Mouse (Mus musculus) neural tube, embryonic 14.5 days (tissue): ENCODE measurements at regions not wholly inside any gene's neighbourhood (a gene's known extent, or its start where the extent isn't known, plus 50 kb on each side); places are given as distances from the start of the nearest gene placed in this dataset.

Experiments used
- ATAC-seq: fragments of 200-750 bp; cut with Nextera tagmentation; 2 replicates; pipeline ENCODE4 v1.8.0; 2017; ENCODE audit warnings: low read depth, mild to moderate bottlenecking, moderate TSS enrichment, moderate library complexity
- H3K27ac ChIP-seq: fragments of 300-500 bp; sonication (generic); 2 replicates; pipeline ENCODE4 v1.5.1; 2014; ENCODE audit warnings: low read depth, mild to moderate bottlenecking, control low read depth, low read length, moderate library complexity, mixed read lengths
- H3K27me3 ChIP-seq: fragments of 300-500 bp; sonication (generic); 2 replicates; pipeline ENCODE4 v1.6.1; 2014; ENCODE audit warnings: low read length; ENCODE audit not compliant: control insufficient read depth, insufficient read depth
- H3K36me3 ChIP-seq: fragments of 300-500 bp; sonication (generic); 2 replicates; pipeline ENCODE4 v1.6.1; 2014; ENCODE audit warnings: low read length, mixed read lengths; ENCODE audit not compliant: control insufficient read depth, insufficient read depth
- H3K4me1 ChIP-seq: fragments of 300-500 bp; sonication (generic); 2 replicates; pipeline ENCODE4 v1.6.1; 2014; ENCODE audit warnings: low read length; ENCODE audit not compliant: control insufficient read depth, insufficient read depth
- H3K4me2 ChIP-seq: fragments of 300-500 bp; sonication (generic); 2 replicates; pipeline ENCODE4 v1.6.1; 2014; ENCODE audit warnings: mild to moderate bottlenecking, low read depth, low read length, control low read depth
- H3K4me3 ChIP-seq: fragments of 300-500 bp; sonication (generic); 2 replicates; pipeline ENCODE4 v1.5.1; 2014; ENCODE audit warnings: low read depth, low read length, control low read depth, mixed read lengths
- H3K9ac ChIP-seq: fragments of 300-500 bp; sonication (generic); replicated peaks from 2 replicates; pipeline ENCODE4 v1.6.1; 2014; ENCODE audit warnings: low read depth, mild to moderate bottlenecking, control low read depth, low read length, mixed read lengths
- H3K9me3 ChIP-seq: fragments of 300-500 bp; sonication (generic); 2 replicates; pipeline ENCODE4 v1.6.1; 2016; ENCODE audit warnings: low read length; ENCODE audit not compliant: control insufficient read depth
- WGBS: fragments of 180-500 bp; shearing (Covaris S2); extraction: QIAGEN DNeasy Blood & Tissue Kit; methylation state at CpG from one replicate; pipeline ENCODE4 v1.1.7; 2014; 5-methylcytosine and 5-hydroxymethylcytosine counted together

GRCm38 (mm10) chr7:94706457-94706856, 1464.6 kb upstream of the Tenm4 start:
- H3K9ac ChIP-seq = no peak overlapping the region
- no peak overlapping the region for H3K27ac ChIP-seq
- H3K4me2 ChIP-seq = no peak overlapping the region
- H3K4me3 ChIP-seq = no peak overlapping the region
- no peaks in the 10 kb centered on the region for H3K4me1 ChIP-seq
- H3K36me3 ChIP-seq = no peaks in the 10 kb centered on the region
- H3K27me3 ChIP-seq = no peaks in the 10 kb centered on the region
- no peak for ATAC-seq
- H3K9me3 ChIP-seq = no peaks in the 10 kb centered on the region

GRCm38 (mm10) chr7:94733433-94733832, 1437.6 kb upstream of the Tenm4 start:
- Histone ChIP-seq H3K9ac (no peak overlapping the region), H3K36me3 (no peaks in the 10 kb centered on the region), H3K4me2 (no peak overlapping the region), H3K27me3 (no peaks in the 10 kb centered on the region), H3K27ac (no peak overlapping the region), H3K4me1 (no peaks in the 10 kb centered on the region), H3K4me3 (no peak overlapping the region), H3K9me3 (no peaks in the 10 kb centered on the region)
- WGBS = 73% methylated on average over 1 of the region's 1 CpGs
- ATAC-seq = no peak

GRCm38 (mm10) chr7:94734741-94735140, 1436.3 kb upstream of the Tenm4 start:
- H3K9me3 ChIP-seq = no peaks in the 10 kb centered on the region
- no peak overlapping the region for H3K27ac ChIP-seq
- H3K36me3 ChIP-seq = no peaks in the 10 kb centered on the region
- no peak overlapping the region for H3K9ac ChIP-seq
- no peaks in the 10 kb centered on the region for H3K4me1 ChIP-seq
- no peaks in the 10 kb centered on the region for H3K27me3 ChIP-seq
- H3K4me3 ChIP-seq = no peak overlapping the region
- WGBS = 62% methylated on average over 4 of the region's 4 CpGs
- H3K4me2 ChIP-seq = no peak overlapping the region
- no peak for ATAC-seq
